30 mouse cellular contexts compared by ENCODE assay signal in genomic region chr13:108013839-108014238, GRCm38 (mm10). TPM values are rescaled to one million over a fixed set of nuclear protein-coding genes. Genes with fewer than 3 reads are reported as not detected.
A peak's percentile ranks its signal among the peaks of the same experiment; 100 is the strongest.
DNase-seq lines count a peak whose midpoint lies in the region; ATAC-seq and TF ChIP-seq lines count a peak whose summit lies in the region.
"Had no signal": no experiment of that assay in that cellular context is flagged by ENCODE, and none has a peak within 500 bp of the region (broad histone marks: within the 10 kb centered on the region; RNA-seq: fewer than 3 reads in every experiment).

No protein-coding gene starts in this region.

- peak; percentile 93 for ATAC-seq in kidney, embryonic 16.5 days (ENCODE audit: low FRiP score, low TSS enrichment)
- ATAC-seq in stomach, postnatal 0 days (ENCODE audit: low FRiP score, low TSS enrichment), result no peak
- ATAC-seq: activated CD4-positive, CD25-positive, alpha-beta regulatory T cell, adult 4 months; forebrain, postnatal 0 days; hindbrain, embryonic 16.5 days had no signal

- peaks cover 2% of the 10 kb centered on the region; the same call in 1 of the 2 replicates for H3K4me1 ChIP-seq in kidney, adult 2 months (ENCODE audit: control insufficient read depth, insufficient read depth, low read length)
- peaks cover 6% of the 10 kb centered on the region; the same call in 1 of the 2 replicates for H3K4me1 ChIP-seq in kidney, embryonic 16.5 days (ENCODE audit: insufficient read depth, low read length)
- H3K4me1 ChIP-seq in stomach, postnatal 0 days (replicated peaks; ENCODE audit: control insufficient read depth, insufficient read depth), result no peaks in the 10 kb centered on the region
- H3K4me1 ChIP-seq: embryonic facial prominence, embryonic 10.5 days; embryonic facial prominence, embryonic 15.5 days; forebrain, embryonic 12.5 days; heart, embryonic 10.5 days; heart, embryonic 15.5 days; liver, embryonic 13.5 days had no signal

- no peak for TF ChIP-seq POLR2A in kidney, adult 2 months (IDR thresholded peaks at IDR 0.05; ENCODE audit: low read depth, low read length)

- no peak for TF ChIP-seq CTCF in kidney, adult 2 months (conservative IDR thresholded peaks at IDR 0.05; ENCODE audit: insufficient read depth, insufficient read length, low read depth, low read length)
- no peak for TF ChIP-seq CTCF in stomach, postnatal 0 days (IDR thresholded peaks at IDR 0.05; ENCODE audit: low read depth)

- H3K27ac ChIP-seq in kidney, adult 2 months (ENCODE audit: insufficient read depth, low read depth, low read length), result no peak overlapping the region
- H3K27ac ChIP-seq in kidney, embryonic 16.5 days (ENCODE audit: low read length), result peak overlapping the region; percentile 90
- no peak overlapping the region for H3K27ac ChIP-seq in stomach, postnatal 0 days (replicated peaks)
- H3K27ac ChIP-seq: embryonic facial prominence, embryonic 10.5 days; embryonic facial prominence, embryonic 15.5 days; forebrain, embryonic 12.5 days; heart, embryonic 10.5 days; heart, embryonic 15.5 days; limb, embryonic 13.5 days; liver, embryonic 13.5 days had no signal

- 35% methylated on average over 6 of the region's 6 CpGs for WGBS in kidney, adult 2 months
- WGBS in kidney, embryonic 16.5 days, result 53% methylated on average over 6 of the region's 6 CpGs
- 71% methylated on average over 6 of the region's 6 CpGs for WGBS in stomach, postnatal 0 days

- H3K4me3 ChIP-seq in kidney, adult 2 months (ENCODE audit: insufficient read depth, low read depth, low read length), result no peak overlapping the region
- H3K4me3 ChIP-seq in kidney, embryonic 16.5 days (ENCODE audit: low read length), result no peak overlapping the region
- H3K4me3 ChIP-seq in stomach, postnatal 0 days (ENCODE audit: low read depth, low read length), result no peak overlapping the region
- H3K4me3 ChIP-seq: embryonic facial prominence, embryonic 10.5 days; embryonic facial prominence, embryonic 15.5 days; forebrain, embryonic 12.5 days; heart, embryonic 10.5 days; heart, embryonic 15.5 days; limb, embryonic 13.5 days; liver, embryonic 13.5 days had no signal

- H3K4me2 ChIP-seq in kidney, embryonic 16.5 days (replicated peaks; ENCODE audit: low read depth, low read length), result no peak overlapping the region; the same call in 1 of the 2 replicates
- no peak overlapping the region for H3K4me2 ChIP-seq in stomach, postnatal 0 days (replicated peaks; ENCODE audit: low read depth)
- H3K4me2 ChIP-seq: embryonic facial prominence, embryonic 15.5 days; forebrain, embryonic 12.5 days; heart, embryonic 15.5 days; limb, embryonic 13.5 days; liver, embryonic 13.5 days; lung, embryonic 14.5 days had no signal

- TF ChIP-seq EP300 in stomach, postnatal 0 days (optimal IDR thresholded peaks at IDR 0.05), result no peak

- no peaks in the 10 kb centered on the region for H3K36me3 ChIP-seq in kidney, adult 2 months (ENCODE audit: control insufficient read depth, insufficient read depth, low read length)
- no peaks in the 10 kb centered on the region for H3K36me3 ChIP-seq in kidney, embryonic 16.5 days (ENCODE audit: insufficient read depth, low read length)
- no peaks in the 10 kb centered on the region for H3K36me3 ChIP-seq in stomach, postnatal 0 days (ENCODE audit: control insufficient read depth, insufficient read depth, low read length)
- H3K36me3 ChIP-seq: embryonic facial prominence, embryonic 10.5 days; embryonic facial prominence, embryonic 15.5 days; forebrain, embryonic 12.5 days; heart, embryonic 10.5 days; heart, embryonic 15.5 days; limb, embryonic 13.5 days; liver, embryonic 13.5 days had no signal

- peaks cover 9% of the 10 kb centered on the region; the same call in 1 of the 2 replicates for H3K9me3 ChIP-seq in kidney, embryonic 16.5 days (ENCODE audit: low read length)
- H3K9me3 ChIP-seq in stomach, postnatal 0 days (ENCODE audit: control insufficient read depth, low read length), result no peaks in the 10 kb centered on the region
- H3K9me3 ChIP-seq: embryonic facial prominence, embryonic 15.5 days; forebrain, embryonic 12.5 days; heart, embryonic 10.5 days; heart, embryonic 15.5 days; liver, embryonic 13.5 days had no signal

- no peak overlapping the region for H3K9ac ChIP-seq in kidney, embryonic 16.5 days (replicated peaks; ENCODE audit: low read length)
- H3K9ac ChIP-seq in stomach, postnatal 0 days (ENCODE audit: low read length), result no peak overlapping the region
- H3K9ac ChIP-seq: embryonic facial prominence, embryonic 15.5 days; forebrain, embryonic 12.5 days; forebrain, postnatal 0 days; heart, embryonic 15.5 days; limb, embryonic 13.5 days; liver, embryonic 13.5 days; lung, embryonic 14.5 days had no signal

- DNase-seq in kidney, adult 11 months, result peak; percentile 71
- peak; percentile 86 for DNase-seq in kidney, adult 2 months
- peak; percentile 43 to 86 for DNase-seq in kidney, postnatal 36 days
- no peak for DNase-seq in right cerebral cortex, postnatal 36 days (ENCODE audit: low spot score in 2 of 2)
- no peak for DNase-seq in spleen, postnatal 14 days (ENCODE audit: low spot score in 2 of 2)
- no peak for DNase-seq in stomach, postnatal 0 days (ENCODE audit: low spot score)
- DNase-seq: adrenal gland, adult 2 months; adrenal gland, postnatal 36 days; B cell, adult 2 months; cerebellum, adult 2 months; cerebellum, postnatal 14 days; forebrain, postnatal 0 days; liver, embryonic 13.5 days; lung, embryonic 14.5 days; lung, postnatal 14 days; midbrain, embryonic 14.5 days; retina, postnatal 1 day; right cerebral cortex, postnatal 14 days; spleen, adult 18-20 months; thymus, adult 2 months; thymus, postnatal 36 days had no signal

- no peaks in the 10 kb centered on the region for H3K27me3 ChIP-seq in kidney, adult 2 months (replicated peaks; ENCODE audit: control insufficient read depth, insufficient read depth, low read length)
- H3K27me3 ChIP-seq in kidney, embryonic 16.5 days (ENCODE audit: insufficient read depth, low read length), result no peaks in the 10 kb centered on the region
- no peaks in the 10 kb centered on the region for H3K27me3 ChIP-seq in stomach, postnatal 0 days (ENCODE audit: control insufficient read depth, insufficient read depth, low read length)
- H3K27me3 ChIP-seq: embryonic facial prominence, embryonic 15.5 days; forebrain, embryonic 12.5 days; heart, embryonic 15.5 days; limb, embryonic 13.5 days; liver, embryonic 13.5 days had no signal

RNA-seq across cellular contexts. Expression of gene Smim15, which starts 30.4 kb away (rescaled TPM):
- 7.9 and 12.5 TPM in 2 replicates for polyA plus RNA-seq in kidney, adult 2 months (2012; rRNA removed)
- 80.5 and 84.7 TPM in 2 replicates for polyA plus RNA-seq in kidney, embryonic 16.5 days (2015; fragmentation: Nextera tagmentation; extraction: Ambion mirVana)
- polyA plus RNA-seq in stomach, postnatal 0 days (2015; fragmentation: Nextera tagmentation; extraction: Ambion mirVana), result 46.5 and 49.2 TPM in 2 replicates

Comparison
In these comparisons a context has a peak if more than half of its experiments do, and no peak if none do; other contexts are left out.
1. DNase-seq: peak in kidney, adult 11 months (single experiment), kidney, adult 2 months (single experiment) and kidney, postnatal 36 days (2 of 2); none in right cerebral cortex, postnatal 36 days (0 of 2), spleen, postnatal 14 days (0 of 2) and stomach, postnatal 0 days (single experiment).